Mouse (Mus musculus): Measurements from ENCODE around the gene Trak1. TPM values are rescaled to one million over a fixed set of nuclear protein-coding genes. Genes with fewer than 3 reads are reported as not detected.

The Trak1 gene
- polyA plus RNA-seq (2012; rRNA removed) (3.1 TPM in 2 replicates), polyA plus RNA-seq (2014; fragmentation: Nextera tagmentation; extraction: Ambion mirVana) (2.9 TPM in 2 replicates)

DNA sequence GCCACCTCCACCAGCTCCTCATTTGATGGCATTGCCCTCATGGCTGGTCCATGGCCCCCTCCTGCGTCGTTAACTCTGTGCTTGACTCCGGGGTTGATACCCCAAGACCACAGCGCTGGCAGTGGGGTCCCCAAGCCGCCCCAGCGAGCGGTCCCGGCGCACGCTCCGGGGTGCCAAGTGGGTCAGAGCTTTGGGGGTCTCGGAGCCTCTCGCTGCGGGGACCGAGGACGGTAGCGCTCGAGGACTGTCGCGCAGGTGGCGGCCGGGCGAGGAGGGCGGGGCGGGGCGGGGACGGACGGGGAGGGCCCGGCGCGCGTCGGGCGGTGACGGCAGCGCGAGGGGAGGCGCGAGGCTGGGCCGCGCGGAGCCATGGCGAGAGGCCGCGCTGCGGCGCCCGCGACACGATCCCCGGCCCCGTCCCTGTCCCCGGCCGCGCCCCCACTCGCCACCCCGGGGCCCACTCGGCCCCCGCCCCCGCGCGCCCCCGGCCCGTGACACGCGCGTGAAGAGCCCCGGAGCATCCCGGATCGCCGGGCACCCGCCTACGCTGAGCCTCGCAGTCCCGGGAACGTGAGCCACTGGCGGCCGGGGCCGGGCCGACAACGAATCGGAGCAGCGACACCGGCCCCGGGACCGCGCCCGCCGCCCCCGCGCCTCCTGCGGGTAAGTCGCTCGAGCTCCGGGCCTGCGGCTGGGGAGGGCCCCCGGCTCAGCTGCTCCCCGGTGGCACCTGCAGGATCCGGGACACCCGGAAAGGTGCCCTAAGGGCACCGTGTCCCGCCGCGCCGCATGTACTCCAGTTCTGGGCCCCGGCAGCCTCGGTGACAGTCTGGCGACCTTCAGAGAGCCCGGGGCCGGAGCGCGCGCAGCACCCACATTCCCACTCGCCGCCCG, at the start of gene Trak1:
TSS of gene Trak1 (plus strand) at position 332 of the 894 bp plus-strand sequence.
- TF ChIP-seq EP300 (IDR thresholded peaks at IDR 0.05; ENCODE audit: low read depth) (no peak), CTCF (IDR thresholded peaks at IDR 0.05; ENCODE audit: low read depth) (no peak)
- WGBS (ENCODE audit: insufficient replicate concordance): under 1% methylated on average over 91 of the region's 116 CpGs

DNA sequence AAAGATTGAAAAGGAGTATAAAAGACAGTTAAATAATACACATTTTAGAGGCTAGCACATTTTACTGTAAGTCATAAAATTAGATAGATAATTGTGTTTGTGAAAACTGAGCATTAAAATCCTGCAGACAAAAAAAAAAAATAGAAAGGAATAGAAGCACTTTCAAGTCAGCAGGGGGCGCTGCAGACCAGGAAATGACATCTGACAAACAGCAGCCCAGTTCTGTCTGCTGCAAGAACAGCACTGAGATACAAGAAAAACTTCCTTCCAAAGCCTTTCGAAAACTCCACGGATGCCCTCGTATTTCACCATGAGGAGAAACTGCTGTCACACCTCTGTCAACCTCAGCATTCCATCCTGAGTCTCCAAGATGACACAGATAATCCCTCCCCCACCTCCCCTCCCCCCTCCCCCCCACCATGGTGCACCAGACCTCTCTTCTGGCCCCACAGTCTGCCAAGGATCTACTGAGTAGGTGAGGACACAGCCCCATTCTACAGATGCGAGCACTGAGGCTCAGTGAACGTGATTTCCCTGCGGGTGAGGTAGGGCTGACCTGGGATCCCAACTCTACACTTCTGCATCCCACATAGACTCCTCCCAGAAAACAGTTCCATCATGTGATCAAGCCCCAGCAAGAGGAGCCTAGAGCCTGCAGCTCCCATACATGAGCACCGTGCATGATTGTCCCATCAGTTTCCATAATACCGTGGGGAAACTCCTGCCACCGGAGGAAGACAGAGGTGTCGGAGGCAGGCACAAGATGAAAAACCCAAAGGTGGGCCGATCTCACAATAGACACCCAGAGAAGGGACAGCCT, 49.1 kb upstream of the Trak1 start:
- no peak for ATAC-seq (ENCODE audit: insufficient read depth)
- peak; percentile 57 to 59 (median 59) for DNase-seq (ENCODE audit: low read depth in 3 of 3, low spot score in 3 of 3)
- WGBS (ENCODE audit: insufficient replicate concordance): 51% methylated on average over 12 of the region's 12 CpGs

More for the DNA sequence above, at the start of gene Trak1:
- H3K27me3 ChIP-seq (ENCODE audit: control insufficient read depth, insufficient read depth, low read length): peaks cover 6% of the 10 kb centered on the region
- no peak within 1 kb of the TSS for H3K27ac ChIP-seq
- H3K9ac ChIP-seq (replicated peaks): peak within 1 kb of the TSS; percentile 57
- no peaks in the 10 kb centered on the region for H3K36me3 ChIP-seq (replicated peaks; ENCODE audit: control insufficient read depth, insufficient read depth, low read depth)
- H3K4me2 ChIP-seq (ENCODE audit: low read depth): peak within 1 kb of the TSS; percentile 77
- DNase-seq (ENCODE audit: low read depth in 3 of 3, low spot score in 3 of 3): peak in 2 of 3 experiments; percentile 28 to 39
- H3K4me1 ChIP-seq (replicated peaks; ENCODE audit: control insufficient read depth in 2 of 2, insufficient read depth in 2 of 2, low read length in 1 of 2): peaks cover 0 to 15% of the 10 kb centered on the region in 2 experiments
- peak within 1 kb of the TSS; percentile 70 for H3K4me3 ChIP-seq (ENCODE audit: insufficient read depth in 1 of 2, low read depth in 2 of 2, low read length in 2 of 2)
- H3K9me3 ChIP-seq (ENCODE audit: control insufficient read depth, low read length): no peaks in the 10 kb centered on the region
- ATAC-seq (ENCODE audit: insufficient read depth): peak; percentile 91

DNA sequence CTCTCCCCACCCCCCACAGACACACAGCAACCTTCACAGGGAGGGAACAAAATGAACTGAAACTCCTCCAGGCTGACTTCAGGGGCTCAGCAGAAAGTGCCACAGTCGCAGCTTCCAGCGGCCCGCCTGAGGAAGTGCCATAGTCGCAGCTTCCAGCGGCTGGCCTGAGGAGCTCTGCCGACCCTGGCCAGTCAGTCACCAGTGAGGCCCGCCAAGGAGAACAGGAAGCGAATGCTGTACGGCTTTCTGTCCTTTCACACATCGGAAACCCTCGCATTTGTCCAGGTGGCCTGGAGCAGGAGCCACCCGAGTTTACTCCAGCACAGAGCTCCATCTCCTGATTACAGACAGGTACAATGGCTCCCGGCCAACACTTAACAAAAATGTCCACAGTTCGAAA, 47.5 kb upstream of the Trak1 start:
- no peak for TF ChIP-seq CTCF (IDR thresholded peaks at IDR 0.05; ENCODE audit: low read depth)
- TF ChIP-seq EP300 (IDR thresholded peaks at IDR 0.05; ENCODE audit: low read depth): no peak
- H3K4me3 ChIP-seq (ENCODE audit: insufficient read depth in 1 of 2, low read depth in 2 of 2, low read length in 2 of 2): no peak overlapping the region
- DNase-seq (ENCODE audit: low read depth in 3 of 3, low spot score in 3 of 3): no peak
- no peaks in the 10 kb centered on the region for H3K36me3 ChIP-seq (replicated peaks; ENCODE audit: control insufficient read depth, insufficient read depth, low read depth)
- no peak overlapping the region for H3K27ac ChIP-seq
- H3K4me2 ChIP-seq (ENCODE audit: low read depth): no peak overlapping the region
- H3K27me3 ChIP-seq (ENCODE audit: control insufficient read depth, insufficient read depth, low read length): no peaks in the 10 kb centered on the region
- ATAC-seq (ENCODE audit: insufficient read depth): no peak
- no peak overlapping the region for H3K9ac ChIP-seq (replicated peaks)
- H3K9me3 ChIP-seq (ENCODE audit: control insufficient read depth, low read length): no peaks in the 10 kb centered on the region
- no peaks in the 10 kb centered on the region for H3K4me1 ChIP-seq (replicated peaks; ENCODE audit: control insufficient read depth in 2 of 2, insufficient read depth in 2 of 2, low read length in 1 of 2)
- 19% methylated on average over 14 of the region's 14 CpGs for WGBS (ENCODE audit: insufficient replicate concordance)

More for the DNA sequence above, 49.1 kb upstream of the Trak1 start:
- no peaks in the 10 kb centered on the region for H3K9me3 ChIP-seq (ENCODE audit: control insufficient read depth, low read length)
- TF ChIP-seq EP300 (IDR thresholded peaks at IDR 0.05; ENCODE audit: low read depth): no peak
- TF ChIP-seq CTCF (IDR thresholded peaks at IDR 0.05; ENCODE audit: low read depth): peak; percentile 73
- H3K4me2 ChIP-seq (ENCODE audit: low read depth): no peak overlapping the region
- H3K27me3 ChIP-seq (ENCODE audit: control insufficient read depth, insufficient read depth, low read length): no peaks in the 10 kb centered on the region
- no peak overlapping the region for H3K4me3 ChIP-seq (ENCODE audit: insufficient read depth in 1 of 2, low read depth in 2 of 2, low read length in 2 of 2)
- H3K9ac ChIP-seq (replicated peaks): no peak overlapping the region
- no peak overlapping the region for H3K27ac ChIP-seq
- no peaks in the 10 kb centered on the region for H3K36me3 ChIP-seq (replicated peaks; ENCODE audit: control insufficient read depth, insufficient read depth, low read depth)
- no peaks in the 10 kb centered on the region for H3K4me1 ChIP-seq (replicated peaks; ENCODE audit: control insufficient read depth in 2 of 2, insufficient read depth in 2 of 2, low read length in 1 of 2)

DNA sequence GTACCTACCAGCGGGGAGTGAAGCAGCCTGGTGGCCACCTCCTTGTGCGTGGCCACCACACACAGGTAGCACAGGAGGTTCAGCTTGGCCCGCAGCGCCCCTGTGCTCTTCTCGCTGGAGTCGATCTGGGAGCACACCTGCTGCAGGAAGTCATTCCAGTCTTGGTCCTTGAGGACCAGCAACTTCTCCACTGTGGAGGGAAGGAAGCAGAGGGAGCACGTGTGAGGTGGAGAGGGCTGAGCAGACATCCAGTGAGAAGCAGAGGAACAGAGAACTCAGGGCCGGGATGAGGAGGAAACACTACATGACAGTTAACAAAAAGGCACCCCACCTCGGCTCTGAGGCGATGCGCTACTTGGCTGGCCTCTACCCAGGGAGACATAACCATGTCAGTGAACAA, 46.4 kb upstream of the Trak1 start:
- Histone ChIP-seq H3K27me3 (ENCODE audit: control insufficient read depth, insufficient read depth, low read length) (no peaks in the 10 kb centered on the region), H3K9ac (replicated peaks) (no peak overlapping the region), H3K36me3 (replicated peaks; ENCODE audit: control insufficient read depth, insufficient read depth, low read depth) (no peaks in the 10 kb centered on the region), H3K27ac (no peak overlapping the region), H3K4me2 (ENCODE audit: low read depth) (no peak overlapping the region), H3K4me1 (replicated peaks; ENCODE audit: control insufficient read depth in 2 of 2, insufficient read depth in 2 of 2, low read length in 1 of 2) (no peaks in the 10 kb centered on the region), H3K4me3 (ENCODE audit: insufficient read depth in 1 of 2, low read depth in 2 of 2, low read length in 2 of 2) (no peak overlapping the region), H3K9me3 (ENCODE audit: control insufficient read depth, low read length) (no peaks in the 10 kb centered on the region)
- DNase-seq (ENCODE audit: low read depth in 3 of 3, low spot score in 3 of 3): no peak
- 68% methylated on average over 11 of the region's 11 CpGs for WGBS (ENCODE audit: insufficient replicate concordance)
- ATAC-seq (ENCODE audit: insufficient read depth): no peak
- TF ChIP-seq CTCF (IDR thresholded peaks at IDR 0.05; ENCODE audit: low read depth) (no peak), EP300 (IDR thresholded peaks at IDR 0.05; ENCODE audit: low read depth) (no peak)

DNA sequence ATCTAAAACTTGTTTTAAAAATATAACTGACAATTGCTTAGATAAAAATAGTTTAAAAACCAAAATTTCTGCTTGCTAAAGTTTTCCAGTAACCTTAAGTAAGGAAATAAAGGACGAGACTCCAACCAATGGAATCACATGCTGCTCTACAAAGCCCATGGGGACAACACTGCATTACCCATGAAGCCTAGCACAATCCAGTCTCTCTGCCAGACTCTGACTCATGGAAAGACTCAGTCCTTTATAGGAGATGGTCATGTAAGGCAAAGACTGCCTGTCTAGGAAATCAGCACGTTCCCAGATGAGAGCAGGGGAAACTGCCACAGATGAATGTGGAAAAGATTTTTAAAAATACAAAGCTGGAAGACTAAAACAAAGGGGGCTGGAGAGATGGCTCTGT, 43.3 kb upstream of the Trak1 start:
- no peak overlapping the region for H3K4me3 ChIP-seq (ENCODE audit: insufficient read depth in 1 of 2, low read depth in 2 of 2, low read length in 2 of 2)
- H3K27me3 ChIP-seq (ENCODE audit: control insufficient read depth, insufficient read depth, low read length): no peaks in the 10 kb centered on the region
- no peak for DNase-seq (ENCODE audit: low read depth in 3 of 3, low spot score in 3 of 3)
- TF ChIP-seq CTCF (IDR thresholded peaks at IDR 0.05; ENCODE audit: low read depth): no peak
- no peak for TF ChIP-seq EP300 (IDR thresholded peaks at IDR 0.05; ENCODE audit: low read depth)
- no peak overlapping the region for H3K9ac ChIP-seq (replicated peaks)
- no peaks in the 10 kb centered on the region for H3K9me3 ChIP-seq (ENCODE audit: control insufficient read depth, low read length)
- no peak overlapping the region for H3K27ac ChIP-seq
- no peaks in the 10 kb centered on the region for H3K4me1 ChIP-seq (replicated peaks; ENCODE audit: control insufficient read depth in 2 of 2, insufficient read depth in 2 of 2, low read length in 1 of 2)
- WGBS (ENCODE audit: insufficient replicate concordance): 55% methylated on average over 2 of the region's 2 CpGs
- no peak overlapping the region for H3K4me2 ChIP-seq (ENCODE audit: low read depth)
- ATAC-seq (ENCODE audit: insufficient read depth): no peak
- no peaks in the 10 kb centered on the region for H3K36me3 ChIP-seq (replicated peaks; ENCODE audit: control insufficient read depth, insufficient read depth, low read depth)

All from liver, embryonic 14.5 days (tissue).